Mouse (Mus musculus): ENCODE data around the gene Ckap2.

GRCm38 (mm10) chr8:22162206-22162605, 23.4 kb downstream of the Ckap2 start:
- TF ChIP-seq CTCF (IDR thresholded peaks at IDR 0.05; ENCODE audit: borderline replicate concordance, insufficient read depth, low read length): no peak
- TF ChIP-seq POLR2A (IDR thresholded peaks at IDR 0.05; ENCODE audit: low read depth, low read length): no peak
